Mouse (Mus musculus): ENCODE measurements around the gene Mfsd4b3.
A peak's percentile ranks its signal among the peaks of the same experiment; 100 is the strongest.

The Mfsd4b3 gene

GRCm38 (mm10) chr10:39912616-39913015, 47.3 kb downstream of the Mfsd4b3 start:
- DNase-seq, result no peak

- DNase-seq, result no peak
Observed at GRCm38 (mm10) chr10:39908768-39909441, 51.0 kb downstream of the Mfsd4b3 start.

- no peak for DNase-seq
Observed at GRCm38 (mm10) chr10:39906799-39907658, 52.9 kb downstream of the Mfsd4b3 start.

DNA sequence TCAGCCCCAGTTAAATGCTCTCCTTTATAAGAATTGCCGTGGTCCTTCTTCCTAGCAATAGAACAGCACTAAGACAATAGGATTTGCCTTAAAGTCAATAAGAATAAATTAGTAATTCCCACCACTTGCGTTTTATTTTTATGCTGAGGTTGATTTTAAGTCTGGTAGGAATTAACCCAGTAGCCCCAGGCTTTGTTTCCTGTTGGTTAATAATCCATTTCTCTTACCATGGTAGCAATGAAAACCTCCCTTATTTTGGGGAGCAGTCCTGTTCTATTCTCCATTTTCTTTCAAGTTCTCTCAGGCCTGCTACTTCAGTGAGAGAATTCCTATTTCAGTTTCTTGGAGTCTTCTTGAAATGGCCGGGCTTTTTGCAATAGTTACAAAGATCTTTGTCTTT, 55.8 kb downstream of the Mfsd4b3 start:
- DNase-seq, result no peak

GRCm38 (mm10) chr10:39898874-39899371, 61.0 kb downstream of the Mfsd4b3 start, which contains the start of gene Mfsd4b4:
Mfsd4b4 (minus strand) TSS chr10:39899238.
- DNase-seq, result peak; percentile 96

All from embryo, embryonic 11 days (tissue).